Mouse (Mus musculus): ENCODE data around the gene Skil.

The Skil gene

GRCm38 (mm10) chr3:31094531-31095178, at the start of gene Skil:
TSS of gene Skil (plus strand) at chr3:31095058.
- peak; percentile 95 for DNase-seq

GRCm38 (mm10) chr3:31047263-31047662, 47.6 kb upstream of the Skil start:
- DNase-seq: peak; percentile 56

GRCm38 (mm10) chr3:31049087-31049486, 45.8 kb upstream of the Skil start:
- DNase-seq: no peak

- DNase-seq: no peak
These were observed 44.5 kb upstream of the Skil start for GRCm38 (mm10) chr3:31050375-31050774.

GRCm38 (mm10) chr3:31051730-31052129, 43.1 kb upstream of the Skil start:
- no peak for DNase-seq

GRCm38 (mm10) chr3:31053191-31053590, 41.7 kb upstream of the Skil start:
- DNase-seq: no peak

GRCm38 (mm10) chr3:31054888-31055287, 40.0 kb upstream of the Skil start:
- DNase-seq: no peak

- peak; percentile 30 for DNase-seq
These were observed 38.7 kb upstream of the Skil start for GRCm38 (mm10) chr3:31056047-31056650.

- DNase-seq: peak; percentile 62
These were observed 37.9 kb upstream of the Skil start for GRCm38 (mm10) chr3:31056651-31057627.

GRCm38 (mm10) chr3:31060745-31061102, 34.1 kb upstream of the Skil start:
- DNase-seq: no peak

- peak; percentile 60 for DNase-seq
These were observed 33.6 kb upstream of the Skil start for GRCm38 (mm10) chr3:31061103-31061785.

GRCm38 (mm10) chr3:31061786-31062120, 33.1 kb upstream of the Skil start:
- DNase-seq: peak; percentile 73

GRCm38 (mm10) chr3:31062325-31062724, 32.5 kb upstream of the Skil start:
- DNase-seq: no peak

GRCm38 (mm10) chr3:31068482-31068881, 26.4 kb upstream of the Skil start:
- no peak for DNase-seq

- no peak for DNase-seq
These were observed 23.1 kb upstream of the Skil start for GRCm38 (mm10) chr3:31071804-31072203.

GRCm38 (mm10) chr3:31075808-31076207, 19.1 kb upstream of the Skil start:
- no peak for DNase-seq

GRCm38 (mm10) chr3:31077068-31077703, 17.7 kb upstream of the Skil start:
- no peak for DNase-seq

- no peak for DNase-seq
These were observed 15.4 kb upstream of the Skil start for GRCm38 (mm10) chr3:31079450-31079849.

- DNase-seq: no peak
These were observed 13.9 kb upstream of the Skil start for GRCm38 (mm10) chr3:31080791-31081502.

- peak; percentile 59 for DNase-seq
These were observed 11.9 kb upstream of the Skil start for GRCm38 (mm10) chr3:31082838-31083506.

- DNase-seq: no peak
These were observed 11.2 kb upstream of the Skil start for GRCm38 (mm10) chr3:31083507-31084245.
